Mouse (Mus musculus): ENCODE measurements around the gene Mettl15.
"Not testable (repeated sequence)": the region's sequence is repeated elsewhere in the genome, so short reads cannot be mapped to it uniquely, and the experiment has no call there.

The Mettl15 gene

DNA sequence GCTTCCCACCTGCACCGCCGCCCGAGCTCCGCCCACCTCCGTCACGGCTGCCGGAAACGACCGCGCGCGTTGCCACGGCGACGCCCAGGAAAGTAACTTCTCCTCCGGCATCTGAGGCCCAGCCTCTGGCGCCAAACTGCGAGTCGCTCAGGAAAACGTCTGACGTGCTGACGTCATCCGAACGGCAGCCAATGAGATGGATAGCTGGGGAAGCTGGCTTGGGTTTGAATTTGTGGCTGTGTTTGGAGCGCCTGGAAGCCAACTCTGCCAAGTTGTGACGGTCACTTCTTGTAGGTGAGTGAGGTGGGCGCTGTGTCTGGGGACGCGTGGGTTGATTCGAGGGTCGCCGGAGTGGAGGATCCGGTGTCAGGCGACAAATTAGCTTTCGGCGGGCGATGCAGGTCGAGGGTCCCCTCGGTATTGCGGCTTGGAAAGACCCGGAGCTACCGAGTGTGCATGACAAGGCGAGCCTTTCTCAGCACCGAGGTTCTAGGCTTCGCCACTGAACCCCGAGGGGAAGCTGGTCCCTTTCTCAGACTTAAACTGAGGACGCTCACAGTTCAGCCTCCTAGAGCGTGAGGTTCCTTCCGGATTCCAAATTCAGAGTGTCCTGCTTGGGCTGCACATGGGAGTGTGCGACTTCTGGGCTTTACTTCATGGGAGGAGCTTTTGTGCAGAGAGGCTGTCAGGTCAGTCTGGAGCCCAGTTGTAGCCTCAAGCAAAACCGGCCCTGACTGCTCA lies at the start of gene Mettl15, which contains the start of gene Kif18a:
Gene Mettl15, minus strand, starts transcription at position 149 of the 741 bp plus-strand sequence.
Gene Kif18a, plus strand, starts transcription at position 139 of the 741 bp plus-strand sequence.
- peak; percentile 84 to 92 for DNase-seq (ENCODE audit: low spot score in 2 of 2)

DNA sequence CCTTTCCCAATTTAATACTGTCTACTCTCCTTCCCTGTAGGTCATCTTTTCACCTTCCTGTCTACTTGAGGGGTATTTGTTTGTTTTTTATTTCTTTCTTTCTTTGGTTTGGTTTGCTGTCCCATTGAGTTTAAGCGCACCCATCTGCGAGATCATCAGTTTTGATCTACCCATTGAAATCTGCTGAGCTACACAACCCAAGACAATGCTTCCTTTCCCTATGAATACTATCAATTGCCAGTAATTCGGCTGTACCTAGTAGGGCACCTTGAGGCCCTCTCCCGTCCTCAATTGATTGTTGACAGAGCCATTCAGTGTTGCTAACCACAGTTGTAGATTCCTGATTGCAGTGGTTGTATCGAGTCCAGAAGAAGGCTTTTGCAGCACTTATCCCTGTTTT lies 30.8 kb upstream of the Mettl15 start:
- no peak for DNase-seq (ENCODE audit: low spot score in 2 of 2)

GRCm38 (mm10) chr2:109303638-109304037 lies 23.1 kb upstream of the Mettl15 start:
- no peak for DNase-seq (ENCODE audit: low spot score in 2 of 2)

DNA sequence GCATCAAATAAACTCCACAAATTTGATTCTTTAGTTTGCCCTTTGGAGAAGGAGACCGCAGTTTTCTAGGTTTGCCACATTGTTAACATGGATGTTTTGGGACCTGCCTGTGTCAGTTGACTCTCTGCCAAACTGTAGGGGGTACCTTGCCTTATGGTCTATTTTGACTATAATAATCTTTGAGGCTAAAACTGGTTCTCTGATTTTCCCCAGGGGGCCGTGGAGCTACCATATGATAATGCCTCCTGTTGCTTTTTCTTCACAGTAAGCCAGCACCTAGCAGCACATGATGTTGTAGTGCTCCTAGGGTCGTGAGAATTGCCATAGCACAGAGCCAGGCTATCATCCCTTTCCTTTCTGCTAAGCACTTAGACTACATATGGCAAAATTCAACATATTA lies 21.7 kb upstream of the Mettl15 start:
- DNase-seq (ENCODE audit: low spot score in 2 of 2), result no peak

GRCm38 (mm10) chr2:109298160-109298559 lies 17.6 kb upstream of the Mettl15 start:
- DNase-seq (ENCODE audit: low spot score in 2 of 2), result no peak

- DNase-seq (ENCODE audit: low spot score in 2 of 2), result no peak
Measured at GRCm38 (mm10) chr2:109296264-109296663, 15.7 kb upstream of the Mettl15 start.

DNA sequence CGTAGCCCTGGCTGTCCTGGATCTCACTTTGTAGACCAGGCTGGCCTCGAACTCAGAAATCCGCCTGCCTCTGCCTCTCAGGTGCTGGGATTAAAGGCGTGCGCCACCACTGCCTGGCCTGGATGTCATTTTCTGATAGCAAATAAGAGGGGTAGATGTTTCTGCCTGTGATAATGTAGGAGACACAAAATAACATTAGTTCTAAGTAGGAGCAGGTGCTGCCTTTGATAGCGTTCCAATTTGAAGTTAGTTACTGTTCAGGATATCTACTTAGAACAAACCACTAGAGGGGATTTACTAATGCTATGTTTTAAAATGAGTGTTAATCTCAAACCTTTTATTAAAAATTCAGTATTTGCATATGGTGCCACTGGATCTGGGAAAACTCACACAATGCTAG lies 8.8 kb upstream of the Mettl15 start:
- DNase-seq (ENCODE audit: low spot score in 2 of 2), result no peak

- no peak for DNase-seq (ENCODE audit: low spot score in 2 of 2)
Measured at GRCm38 (mm10) chr2:109284121-109284520, 3.6 kb upstream of the Mettl15 start.

GRCm38 (mm10) chr2:109281341-109281690 lies 768 bp upstream of the Mettl15 start:
- DNase-seq (ENCODE audit: low spot score in 2 of 2), result no peak

DNA sequence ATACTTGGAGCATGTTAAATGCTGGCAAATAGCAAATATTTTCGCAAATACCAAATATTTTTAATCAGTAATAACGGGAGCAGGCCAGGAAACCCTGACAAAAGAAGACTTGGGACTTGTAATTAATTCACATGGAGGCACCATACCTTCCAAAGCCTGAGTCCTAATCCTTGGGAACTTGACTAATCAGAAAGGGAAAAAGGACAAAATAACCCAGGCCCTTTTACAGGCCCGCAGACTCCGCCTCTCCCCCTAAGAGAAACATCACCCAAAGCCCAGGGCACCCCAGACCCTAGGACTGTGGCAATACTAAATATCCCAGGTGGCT lies 312 bp downstream of the Mettl15 start:
- DNase-seq (ENCODE audit: low spot score in 2 of 2), result no peak

DNA sequence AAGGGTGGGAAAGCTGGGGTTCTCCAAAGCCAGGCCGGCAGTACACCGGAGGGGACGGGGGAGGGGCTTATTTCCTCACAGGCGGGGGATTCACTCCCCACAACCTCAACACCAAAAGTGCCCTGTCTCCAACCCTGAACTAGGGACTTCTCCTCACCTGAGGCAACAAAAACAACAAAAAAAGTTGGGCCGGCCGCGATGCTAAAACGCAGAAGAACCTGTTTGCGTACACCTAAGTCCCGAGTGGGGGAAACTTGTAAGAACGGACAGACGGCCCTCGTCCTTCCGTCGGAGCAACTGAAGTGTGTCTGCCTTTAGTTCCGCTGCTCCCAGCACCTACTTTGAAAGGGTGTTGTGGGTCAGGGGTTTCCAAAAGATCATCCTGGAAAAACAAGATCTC lies 2.5 kb downstream of the Mettl15 start:
- DNase-seq (ENCODE audit: low spot score in 2 of 2), result peak in 1 of 2 experiments; percentile 8

DNA sequence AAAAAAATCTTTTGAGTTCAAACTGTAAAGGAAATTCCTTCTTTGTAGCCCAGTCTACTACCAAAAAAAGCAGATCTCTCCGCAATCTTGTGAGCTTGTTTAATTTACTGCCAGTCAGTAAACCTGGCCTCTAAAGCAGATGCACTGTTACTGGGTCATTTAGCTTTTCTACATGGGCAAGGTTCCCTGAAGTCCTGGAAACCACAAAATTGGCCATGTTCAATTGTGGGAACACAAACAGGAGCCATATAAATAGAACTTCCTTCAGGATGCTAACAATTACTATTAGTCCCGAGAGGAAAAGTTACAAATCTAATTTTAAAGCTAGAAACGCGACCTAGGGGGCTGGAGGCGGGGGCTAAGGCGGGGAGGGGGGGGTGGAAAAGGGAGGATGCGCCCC lies 3.0 kb downstream of the Mettl15 start:
- DNase-seq (ENCODE audit: low spot score in 2 of 2), result no peak

- DNase-seq (ENCODE audit: low spot score in 2 of 2), result no peak
Measured at GRCm38 (mm10) chr2:109273098-109273497, 7.5 kb downstream of the Mettl15 start.

- DNase-seq (ENCODE audit: low spot score in 2 of 2), result no peak
Measured at GRCm38 (mm10) chr2:109262779-109263178, 17.8 kb downstream of the Mettl15 start.

GRCm38 (mm10) chr2:109241947-109242346 lies 38.6 kb downstream of the Mettl15 start:
- DNase-seq (ENCODE audit: low spot score in 2 of 2), result no peak

DNA sequence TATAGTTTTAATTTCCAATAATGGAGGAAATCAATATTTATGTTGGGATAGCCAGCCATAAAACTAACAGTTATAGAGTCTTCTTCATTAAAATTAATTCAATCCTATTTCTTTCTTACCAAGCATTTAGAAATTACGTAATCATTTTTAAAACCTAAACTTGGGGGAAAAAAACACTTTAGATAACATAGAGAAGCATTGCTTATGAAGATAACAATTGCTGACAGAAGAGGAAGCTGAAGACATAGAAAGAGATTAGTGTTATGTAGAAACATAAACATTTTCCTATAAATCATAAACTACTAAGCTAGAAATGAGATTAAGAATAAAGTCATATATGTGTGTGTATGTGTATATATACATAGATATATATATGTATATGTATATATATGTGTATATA lies 44.8 kb downstream of the Mettl15 start:
- no peak for DNase-seq (ENCODE audit: low spot score in 2 of 2)

GRCm38 (mm10) chr2:109233876-109234275 lies 46.7 kb downstream of the Mettl15 start:
- DNase-seq (ENCODE audit: low spot score in 2 of 2), result no peak

- DNase-seq (ENCODE audit: low spot score in 2 of 2), result no peak
Measured at GRCm38 (mm10) chr2:109230443-109230842, 50.1 kb downstream of the Mettl15 start.

DNA sequence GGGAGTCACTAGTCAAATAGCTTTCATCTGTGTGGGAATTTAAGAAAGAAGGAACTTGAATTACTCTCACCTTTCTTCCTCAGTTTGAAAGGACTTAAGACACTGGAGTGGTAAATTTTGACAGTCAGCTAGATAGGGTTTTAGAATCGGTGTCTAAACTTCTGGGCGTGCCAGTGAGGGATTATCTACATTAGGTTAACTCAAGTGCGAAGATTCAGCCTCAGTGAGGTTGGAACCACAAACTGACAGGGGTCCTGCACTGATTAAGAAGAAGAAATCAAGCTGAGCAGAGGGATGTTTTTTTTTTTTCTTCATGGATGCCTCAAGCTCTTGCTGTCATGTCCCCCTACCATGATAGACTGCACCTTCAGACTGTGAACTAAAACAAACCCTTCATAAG lies 53.4 kb downstream of the Mettl15 start:
- no peak for DNase-seq (ENCODE audit: low spot score in 2 of 2)

DNA sequence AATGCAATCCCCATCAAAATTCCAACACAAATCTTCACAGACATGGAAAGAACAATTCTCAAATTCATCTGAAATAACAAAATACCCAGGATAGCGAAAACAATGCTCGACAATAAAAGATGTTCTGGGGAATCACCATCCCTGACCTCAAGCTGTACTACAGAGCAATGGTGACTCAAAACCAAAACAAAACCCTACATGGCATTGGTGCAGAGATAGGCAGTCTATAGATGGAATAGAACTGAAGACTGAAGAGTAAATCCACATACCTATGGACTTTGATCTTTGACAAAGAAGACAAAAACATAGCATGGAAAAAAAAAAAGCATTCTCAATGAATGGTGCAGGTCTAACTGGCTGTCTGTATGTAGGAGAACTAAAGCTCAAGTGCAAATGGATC lies 59.1 kb downstream of the Mettl15 start:
- DNase-seq (ENCODE audit: low spot score in 2 of 2), result no peak

GRCm38 (mm10) chr2:109216678-109217077 lies 63.9 kb downstream of the Mettl15 start:
- not testable (repeated sequence) for DNase-seq (ENCODE audit: low spot score in 2 of 2)

- DNase-seq (ENCODE audit: low spot score in 2 of 2), result not testable (repeated sequence)
Measured at GRCm38 (mm10) chr2:109210641-109211040, 69.9 kb downstream of the Mettl15 start.

DNA sequence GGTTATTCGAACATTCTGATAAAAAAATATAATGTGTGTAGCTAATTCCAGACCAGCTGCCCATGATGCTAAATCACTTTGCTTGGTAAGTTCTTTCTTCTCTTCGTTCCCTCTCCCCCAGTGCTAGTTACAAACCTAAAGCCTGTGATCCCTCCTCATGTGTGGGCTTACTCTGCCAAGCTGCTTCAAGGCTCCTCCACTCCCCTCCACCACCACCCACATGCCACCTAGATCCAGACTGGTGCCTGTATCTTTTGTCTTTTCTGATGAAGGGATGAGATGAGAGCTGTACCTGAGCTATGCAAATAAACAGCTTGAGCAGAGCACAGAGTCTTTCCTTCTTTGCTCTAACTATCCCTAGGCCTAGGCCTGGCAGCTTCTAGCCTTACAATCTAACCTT lies 72.5 kb downstream of the Mettl15 start:
- DNase-seq (ENCODE audit: low spot score in 2 of 2), result no peak

GRCm38 (mm10) chr2:109182993-109183392 lies 97.6 kb downstream of the Mettl15 start:
- no peak for DNase-seq (ENCODE audit: low spot score in 2 of 2)
